Mouse (Mus musculus) kidney, adult 9 months (tissue): ENCODE data around the gene Magohb.
"Not testable (repeated sequence)": the region's sequence is repeated elsewhere in the genome, so short reads cannot be mapped to it uniquely, and the experiment has no call there.

Source experiments
- DNase-seq: peaks from one replicate; pipeline ENCODE4 v3.0.0; 2022

Magohb gene

DNA sequence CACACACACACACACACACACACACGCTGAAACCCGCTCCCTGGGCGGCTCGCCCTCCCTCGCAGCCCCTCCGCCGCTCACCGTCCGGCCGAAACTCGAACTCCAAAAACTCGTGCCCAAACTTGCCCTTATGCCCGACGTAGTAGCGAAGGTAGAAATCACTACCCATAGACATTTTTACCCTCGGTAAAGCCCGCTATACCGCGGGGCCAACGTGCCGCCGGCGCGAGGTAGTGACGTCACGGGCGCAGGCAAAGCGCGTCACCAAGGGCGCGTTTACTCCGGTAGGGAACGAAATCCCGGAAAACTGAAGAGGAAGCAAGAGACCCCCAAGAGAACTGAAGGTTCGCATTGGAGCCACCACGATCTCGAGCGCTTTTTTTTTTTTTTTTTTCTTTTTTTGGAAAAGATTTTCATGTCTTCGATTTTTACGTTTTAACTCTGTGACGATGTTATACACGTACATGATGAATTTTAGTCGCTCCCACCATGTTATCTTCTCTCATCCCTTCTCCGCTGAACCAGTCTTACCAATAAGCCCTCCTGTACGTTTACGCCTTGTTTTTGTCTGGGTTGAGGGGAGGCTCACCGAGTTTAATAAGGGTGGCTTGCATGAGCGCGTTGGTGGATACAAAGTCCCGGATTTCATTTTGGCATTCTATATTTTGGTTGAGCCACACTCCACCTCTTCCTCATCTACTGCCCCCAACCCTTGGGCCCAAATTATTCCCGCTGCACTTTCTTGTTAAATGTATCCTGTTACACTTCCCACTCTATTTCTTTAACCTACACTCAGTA is at the start of gene Magohb:
Gene Magohb (minus strand): TSS at position 254 of the 798 bp plus-strand sequence.
- peak; percentile 78 for DNase-seq

DNA sequence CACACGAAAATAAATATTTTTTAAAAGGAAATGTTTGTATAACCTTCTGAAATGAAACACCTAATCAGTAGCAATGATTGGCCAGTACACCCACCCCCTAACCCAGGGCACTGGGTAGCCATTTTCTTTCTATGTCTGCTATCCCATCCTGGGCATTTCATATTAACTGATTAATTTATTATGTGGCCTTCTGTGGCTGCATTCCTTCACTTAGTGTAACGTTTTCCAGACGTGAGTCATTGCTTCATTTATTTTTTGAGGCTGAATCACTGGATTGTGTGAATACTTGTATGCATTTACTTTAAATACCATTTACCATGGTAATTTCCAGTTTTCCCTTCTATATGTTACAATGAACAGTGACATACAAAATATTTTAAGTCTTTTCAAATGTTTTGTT is 47.0 kb upstream of the Magohb start:
- no peak for DNase-seq

DNA sequence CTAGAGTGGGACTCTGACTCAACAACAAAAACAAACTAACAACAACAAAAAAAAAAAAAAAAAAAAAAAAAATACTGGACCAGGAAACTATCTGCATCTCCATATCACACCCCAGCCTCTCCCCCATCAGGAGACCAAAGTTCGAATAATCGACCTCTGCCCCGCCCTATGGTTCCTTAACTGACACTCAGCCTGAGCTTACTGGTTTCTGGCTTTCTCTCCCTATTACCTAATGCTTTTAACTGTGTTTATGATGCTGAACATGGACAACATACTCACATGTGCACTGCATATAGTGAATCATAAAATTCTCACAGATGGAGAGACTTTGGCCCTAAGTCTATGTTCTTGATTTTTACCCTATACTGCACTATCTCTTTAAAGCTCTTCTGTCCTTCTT is 46.3 kb upstream of the Magohb start:
- DNase-seq = no peak

DNA sequence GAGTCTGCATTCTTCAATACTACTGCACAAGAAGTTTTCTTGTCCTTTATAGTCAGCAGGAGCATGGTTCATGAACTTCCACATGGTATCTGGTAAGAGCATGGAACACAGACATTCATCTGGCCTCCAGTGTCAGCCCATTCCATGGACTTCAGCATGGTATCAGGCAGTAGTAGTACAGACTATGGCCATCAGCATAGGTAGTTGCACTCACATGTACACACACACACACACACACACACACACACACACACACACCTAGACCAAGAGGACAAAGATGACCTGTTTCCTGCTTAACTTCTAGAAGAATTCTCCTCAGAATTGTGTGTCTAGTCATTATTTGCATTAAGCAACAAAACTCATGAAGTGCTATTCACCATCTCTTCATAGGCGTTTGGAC is 45.7 kb upstream of the Magohb start:
- no peak for DNase-seq

DNA sequence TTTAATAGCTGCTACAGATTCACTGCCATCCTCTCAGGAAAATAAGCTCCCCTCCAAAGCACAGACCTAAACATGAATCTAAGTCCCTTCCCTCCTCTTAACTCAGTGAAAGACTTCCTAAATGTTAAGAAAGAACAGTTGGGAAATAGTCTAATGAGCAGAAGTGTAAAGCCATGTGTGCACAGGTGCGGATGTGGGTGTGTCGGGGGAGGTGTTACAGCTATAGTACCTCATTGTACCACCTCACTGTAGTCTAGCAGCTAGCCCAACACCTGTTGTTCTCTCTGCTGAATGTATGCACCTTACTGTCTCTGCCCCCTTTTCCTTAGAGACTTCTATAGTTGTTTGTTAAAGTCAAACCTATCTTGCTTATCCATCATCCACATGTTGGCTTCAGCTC is 34.0 kb upstream of the Magohb start:
- DNase-seq = no peak

DNA sequence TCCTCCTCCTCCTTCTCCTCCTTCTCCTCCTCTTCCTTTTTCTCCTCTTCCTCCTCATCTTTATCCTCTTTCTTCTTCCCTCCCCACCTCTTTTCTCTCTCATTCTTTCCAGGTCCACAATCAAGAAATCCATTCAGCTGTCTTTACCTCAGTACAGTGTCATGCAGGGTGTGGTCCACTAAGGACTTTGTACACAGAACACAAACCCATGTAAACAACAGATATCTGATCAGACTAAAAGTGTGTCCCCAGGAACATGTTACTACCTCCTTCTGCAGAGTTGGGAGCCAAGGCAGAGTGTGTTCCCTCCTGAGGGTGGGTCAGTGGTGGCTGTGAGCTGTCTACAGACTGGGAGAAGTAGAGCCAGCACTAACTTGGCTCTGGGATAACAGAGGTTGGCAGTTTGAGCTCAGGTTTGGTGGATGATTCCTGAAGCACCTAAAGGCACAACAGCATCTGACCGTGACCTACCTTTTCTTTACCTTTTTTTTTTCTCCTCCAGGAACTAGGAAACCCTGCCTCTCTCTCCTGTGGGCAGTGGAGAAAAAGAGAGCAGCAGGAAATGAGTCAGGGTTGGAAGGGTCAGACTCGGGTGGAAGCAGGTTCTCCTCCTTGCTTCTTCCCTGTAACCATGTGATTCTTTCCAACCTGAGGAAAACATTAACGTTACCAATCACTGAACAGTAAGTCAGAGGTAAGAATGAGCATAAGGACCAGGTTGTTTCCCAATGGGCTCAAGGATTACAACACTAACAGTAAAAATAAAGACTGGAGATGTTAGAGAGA is 29.0 kb upstream of the Magohb start:
- no peak for DNase-seq

DNA sequence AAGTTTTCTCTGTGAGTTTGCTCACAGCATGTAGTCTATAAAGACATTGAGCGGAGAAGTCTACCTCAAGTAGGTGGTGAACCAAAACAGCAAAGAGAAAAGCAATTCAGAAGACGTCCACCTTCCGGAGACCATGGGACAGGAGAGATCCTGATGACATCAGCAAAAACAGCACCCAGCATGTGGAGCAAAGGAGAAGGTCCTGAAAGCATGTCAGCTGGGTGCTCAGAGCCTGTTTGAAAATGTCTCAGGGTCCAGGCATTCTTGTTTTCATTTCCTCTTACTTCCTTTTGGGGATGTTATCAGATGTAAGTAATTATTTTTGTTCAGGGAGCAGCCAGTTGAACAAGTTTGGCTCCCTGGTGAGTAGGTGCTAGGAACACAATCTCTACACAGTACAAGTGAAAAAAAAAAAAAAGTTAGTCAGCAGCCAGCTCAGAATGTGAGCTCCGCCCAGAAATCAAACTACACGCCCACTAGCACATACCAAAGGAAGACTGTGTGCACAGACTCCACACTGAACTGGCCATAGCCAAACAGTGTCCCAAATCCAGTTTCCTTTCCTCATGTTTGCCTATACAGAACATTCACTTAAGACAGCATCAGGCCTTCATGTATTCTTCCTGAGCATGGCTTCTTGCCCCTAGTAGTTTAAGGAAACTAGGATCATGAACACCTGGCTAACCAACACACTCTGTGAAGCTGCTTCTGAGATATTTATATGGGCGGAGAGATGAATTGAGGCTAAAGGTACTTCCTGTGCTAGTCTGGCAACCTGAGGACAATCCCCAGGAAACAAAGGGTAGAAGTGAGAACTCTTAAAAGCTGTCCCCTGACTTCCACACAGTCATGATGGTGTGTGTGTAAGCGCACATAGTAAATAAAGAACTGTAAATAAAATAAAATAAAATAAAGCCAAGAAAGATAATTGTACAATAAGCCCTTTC is 23.4 kb upstream of the Magohb start:
- no peak for DNase-seq

DNA sequence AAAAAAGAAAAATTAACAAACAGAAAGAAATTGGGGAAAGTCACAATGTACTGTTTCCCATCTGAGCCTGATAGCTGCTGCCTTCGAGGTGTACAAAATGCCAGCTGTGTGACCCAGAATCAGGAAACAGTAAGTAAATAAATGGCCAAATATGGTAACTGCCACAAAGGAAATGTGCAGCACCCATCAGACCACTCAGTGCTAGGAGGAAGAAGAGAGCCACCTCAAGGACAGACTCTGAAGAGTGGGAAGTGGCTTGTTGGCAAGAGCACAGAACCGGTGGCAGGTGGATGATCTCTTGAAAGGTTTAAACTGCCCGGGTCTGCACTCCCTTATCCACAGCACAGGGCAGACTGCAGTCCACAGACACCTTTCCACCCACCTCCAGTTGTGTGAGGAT is 15.0 kb upstream of the Magohb start:
- DNase-seq = no peak

DNA sequence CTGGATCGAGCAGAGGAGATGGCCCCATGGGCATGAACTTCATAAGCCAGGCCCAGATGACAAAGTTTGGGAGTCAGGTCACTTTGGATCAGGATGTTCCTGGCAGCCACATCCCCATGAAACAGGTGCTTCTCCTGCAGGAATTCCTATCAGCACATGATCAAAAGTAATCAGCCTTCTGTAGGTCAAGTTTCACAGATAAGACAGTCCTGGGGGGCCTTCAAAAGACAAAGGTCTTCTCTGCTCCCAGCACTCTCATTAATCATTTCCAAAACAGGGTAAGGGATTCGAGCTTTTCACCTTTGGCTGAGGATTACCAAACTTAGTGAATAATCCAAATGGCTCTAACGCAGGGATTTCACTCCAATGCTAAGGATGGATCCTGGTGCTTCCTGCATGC is 11.7 kb upstream of the Magohb start:
- DNase-seq = no peak

DNA sequence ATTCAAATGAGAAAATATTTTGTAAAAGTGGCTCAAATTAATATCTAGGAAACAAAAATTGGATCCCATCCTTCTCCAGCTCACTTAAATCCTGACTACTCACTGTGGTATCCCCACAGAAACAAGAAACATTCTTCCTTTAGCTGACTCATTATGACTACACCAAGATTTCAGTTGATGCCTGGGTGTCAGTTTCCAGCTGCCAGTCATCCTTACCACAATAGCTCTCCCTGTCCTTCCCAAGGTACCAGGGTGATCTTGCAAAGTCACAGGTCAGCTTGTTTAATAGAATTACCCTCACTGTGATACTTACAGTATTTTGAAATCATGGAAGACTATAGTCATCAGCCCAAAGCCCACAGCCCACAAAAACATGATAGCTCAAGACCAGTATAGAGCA is 5.5 kb upstream of the Magohb start:
- DNase-seq = no peak

DNA sequence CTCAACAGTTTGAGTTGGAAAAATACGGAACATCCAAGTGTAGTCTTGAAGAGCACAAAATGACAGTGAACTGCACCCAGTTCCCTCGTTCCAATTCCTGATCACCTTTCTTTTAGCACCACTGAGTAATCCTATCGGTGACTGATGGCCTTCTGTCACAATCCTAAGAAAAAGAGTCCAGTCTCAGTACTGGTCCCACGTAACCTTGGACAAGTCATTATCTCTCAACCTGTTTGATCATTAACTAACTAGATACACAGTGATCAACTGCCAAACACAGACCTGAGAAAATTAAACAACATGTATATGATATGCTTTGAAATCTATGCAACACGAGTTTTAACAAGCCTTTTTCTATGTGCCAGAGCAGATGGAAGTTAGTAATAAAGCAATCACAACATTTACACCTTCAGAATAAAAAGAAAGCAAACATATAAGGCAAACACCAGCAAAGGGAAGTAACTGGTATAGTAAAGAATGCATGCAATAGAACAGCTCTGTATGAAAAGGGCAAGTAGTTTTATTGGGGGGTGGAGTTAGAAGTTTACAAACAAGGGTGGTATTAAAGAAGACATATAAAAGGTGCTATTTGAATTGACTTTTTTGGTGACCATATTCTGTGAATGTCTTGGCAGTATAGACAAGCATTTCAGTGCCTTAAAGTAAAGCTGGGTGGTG is 1.5 kb upstream of the Magohb start:
- DNase-seq = no peak

DNA sequence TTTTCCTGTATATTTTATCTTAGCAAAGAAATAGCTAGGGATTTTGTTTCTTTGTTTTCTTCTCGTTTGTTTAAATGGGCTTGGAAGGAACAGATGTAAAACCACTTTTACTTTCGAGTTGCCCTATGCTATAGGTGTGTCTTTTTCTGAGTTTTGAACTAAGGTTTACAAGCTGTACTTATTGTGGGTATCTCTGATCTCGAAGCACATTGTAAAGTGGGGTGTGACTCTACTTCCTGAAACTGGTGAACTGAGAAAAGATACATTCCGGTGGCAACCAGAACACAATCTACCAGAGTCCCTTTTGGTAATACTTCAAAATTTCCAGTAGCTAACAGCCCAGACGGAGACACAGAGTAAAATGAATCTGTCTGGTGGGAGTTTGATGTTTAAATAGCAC is 872 bp upstream of the Magohb start:
- no peak for DNase-seq

DNA sequence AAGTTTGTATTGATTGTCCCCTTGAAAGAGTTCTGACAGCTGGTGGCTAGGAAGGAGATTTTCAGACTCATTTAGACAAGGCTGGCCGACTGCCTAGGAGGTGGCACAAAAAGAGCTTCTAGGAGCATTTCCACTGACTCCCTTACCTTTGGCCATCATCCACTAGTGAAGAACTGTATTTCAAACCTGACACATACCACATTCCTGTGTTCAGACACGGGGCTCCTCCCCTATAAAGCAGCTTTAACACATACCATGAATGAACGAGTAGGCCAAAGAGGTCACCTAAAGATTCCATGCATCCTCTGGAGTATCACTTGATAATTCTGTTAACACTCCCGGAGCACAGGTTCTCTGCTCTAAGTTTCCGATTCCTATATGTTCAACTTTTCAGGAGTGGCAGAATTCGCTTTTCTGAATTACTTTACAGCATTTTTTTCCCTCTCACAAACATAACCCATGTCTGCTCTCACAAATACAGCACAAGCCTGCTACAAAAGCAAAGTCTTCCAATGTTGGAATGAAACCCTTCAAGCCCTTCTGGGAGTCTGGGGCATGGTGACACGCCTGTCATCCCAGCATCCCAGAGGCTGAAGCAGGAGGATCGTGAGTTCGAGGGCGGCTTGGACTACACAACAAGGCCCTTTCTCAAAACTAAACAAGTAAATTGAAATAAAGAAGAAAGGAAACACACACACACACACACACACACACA is 611 bp downstream of the Magohb start:
- no peak for DNase-seq

DNA sequence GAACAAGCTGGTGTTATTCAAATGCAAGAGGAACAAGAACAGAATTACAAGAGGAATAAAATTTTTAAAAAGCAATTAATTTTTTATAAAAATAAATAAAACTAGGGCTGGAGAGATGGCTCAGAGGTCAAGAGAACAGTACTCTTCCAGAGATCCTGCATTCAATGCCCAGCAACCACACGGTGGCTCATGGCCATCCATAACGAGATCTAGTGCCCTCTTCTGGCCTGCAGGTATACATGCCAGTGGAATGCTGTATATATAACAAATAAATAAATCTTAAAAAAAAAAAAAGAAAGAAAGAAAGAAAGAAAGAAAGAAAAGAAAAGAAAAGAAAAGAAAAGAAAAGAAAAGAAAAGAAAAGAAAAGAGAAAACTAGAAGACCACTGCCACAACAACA is 2.6 kb downstream of the Magohb start:
- DNase-seq = peak; percentile 22

DNA sequence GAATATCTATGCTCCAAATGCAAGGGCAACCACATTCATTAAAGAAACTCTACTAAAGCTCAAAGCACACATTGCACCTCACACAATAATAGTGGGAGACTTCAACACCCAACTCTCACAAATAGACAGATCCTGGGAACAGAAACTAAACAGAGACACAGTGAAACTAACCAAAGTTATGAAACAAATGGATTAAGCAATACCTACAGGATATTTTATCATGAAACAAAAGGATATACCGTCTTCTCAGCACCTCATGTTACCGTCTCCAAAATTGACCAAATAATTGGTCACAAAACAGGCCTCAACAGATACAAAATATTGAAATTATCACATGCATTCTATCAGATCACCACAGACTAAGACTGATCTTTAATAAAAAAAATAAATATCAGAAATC is 14.9 kb downstream of the Magohb start:
- DNase-seq = not testable (repeated sequence)

DNA sequence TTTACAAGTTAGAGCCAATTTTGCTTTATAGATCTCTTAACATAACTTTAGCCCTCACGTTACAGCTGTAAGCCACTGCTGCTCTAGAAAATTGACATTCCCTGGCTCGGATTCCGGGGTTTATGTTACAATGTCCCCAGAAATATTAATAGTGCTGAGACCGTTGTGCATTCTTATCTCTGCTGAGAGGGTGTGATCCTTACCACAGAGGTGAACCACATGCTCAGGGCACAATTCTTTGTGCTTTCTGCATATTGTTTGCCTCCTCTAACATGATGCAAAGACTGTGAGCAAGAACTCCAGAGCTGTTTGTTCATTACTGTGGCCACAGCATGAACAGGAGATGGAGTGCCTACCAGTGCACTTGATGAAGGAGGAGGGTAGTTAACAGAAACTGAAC is 16.4 kb downstream of the Magohb start:
- no peak for DNase-seq

DNA sequence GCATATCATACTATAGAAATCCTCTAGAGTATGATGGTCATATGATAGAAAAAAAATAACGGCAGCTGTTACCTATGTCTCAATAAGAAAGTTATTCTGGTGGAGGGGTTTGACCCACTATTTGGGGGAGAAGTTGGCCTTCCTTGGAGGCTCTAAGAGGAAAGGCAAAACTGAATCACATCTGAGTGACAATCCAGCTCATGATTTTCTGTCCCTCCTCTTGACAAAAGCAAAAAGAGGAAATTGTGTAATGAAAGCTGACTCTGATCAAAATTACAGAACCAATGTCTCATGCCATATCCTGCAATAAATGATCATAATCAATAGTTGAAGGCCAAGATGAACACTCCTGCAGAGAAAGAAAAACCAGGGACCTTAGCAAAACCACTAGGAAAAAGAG is 20.7 kb downstream of the Magohb start:
- no peak for DNase-seq

DNA sequence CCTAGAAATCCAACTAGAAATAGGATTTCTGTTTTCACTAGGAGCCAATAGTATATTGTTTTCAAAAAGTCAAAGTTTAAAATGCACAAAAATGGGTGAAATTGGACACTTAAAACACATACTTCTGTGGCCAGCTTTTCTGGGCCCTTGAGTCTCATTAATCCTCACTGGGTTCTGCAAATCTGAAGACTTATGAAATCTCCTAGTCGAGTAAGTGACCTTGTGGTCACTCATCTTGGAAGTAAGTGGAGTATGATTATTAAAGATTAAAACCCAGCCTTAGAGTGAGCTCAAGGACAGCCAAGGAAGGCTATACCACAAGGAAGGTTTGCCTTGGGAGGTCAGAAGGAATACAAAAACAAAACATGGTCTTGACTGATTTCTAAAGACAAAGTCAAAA is 22.7 kb downstream of the Magohb start:
- DNase-seq = no peak

DNA sequence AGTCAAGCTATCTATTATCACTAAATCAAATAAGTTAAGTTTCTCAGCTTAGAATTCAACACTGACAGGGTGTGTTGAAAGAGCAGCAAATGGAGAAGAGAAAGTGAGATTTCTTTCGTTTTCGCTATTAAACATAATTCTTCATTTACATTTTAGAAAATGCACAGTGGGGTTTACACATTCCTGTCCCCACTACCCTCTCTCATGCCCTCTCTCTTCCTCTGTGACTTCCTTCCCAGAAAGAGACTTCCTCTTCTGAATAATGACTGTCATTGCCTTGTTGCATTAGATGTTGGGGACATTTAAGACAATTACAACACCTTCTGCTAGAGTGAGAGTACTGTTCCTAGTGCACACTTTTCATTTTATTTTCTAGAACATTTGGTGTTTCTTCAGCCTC is 23.4 kb downstream of the Magohb start:
- no peak for DNase-seq

DNA sequence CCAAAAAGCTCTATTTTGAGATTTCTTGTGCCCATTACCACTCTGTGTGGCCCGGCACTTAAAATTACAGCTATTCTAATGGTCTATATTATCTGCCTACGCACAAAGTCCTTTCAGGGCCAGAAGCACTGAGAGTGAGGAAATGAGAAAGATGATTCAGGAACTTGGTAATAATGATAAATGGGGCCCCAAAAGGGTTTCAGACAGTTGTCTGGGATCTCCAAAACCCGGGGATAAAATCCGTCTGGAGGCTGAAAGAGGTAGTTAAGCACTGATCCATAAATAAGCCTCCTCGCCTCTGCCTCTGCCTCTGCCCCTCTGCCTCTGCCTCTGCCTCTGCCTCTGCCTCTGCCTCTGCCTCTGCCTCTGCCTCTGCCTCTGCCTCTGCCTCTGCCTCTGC is 28.9 kb downstream of the Magohb start:
- DNase-seq = no peak

DNA sequence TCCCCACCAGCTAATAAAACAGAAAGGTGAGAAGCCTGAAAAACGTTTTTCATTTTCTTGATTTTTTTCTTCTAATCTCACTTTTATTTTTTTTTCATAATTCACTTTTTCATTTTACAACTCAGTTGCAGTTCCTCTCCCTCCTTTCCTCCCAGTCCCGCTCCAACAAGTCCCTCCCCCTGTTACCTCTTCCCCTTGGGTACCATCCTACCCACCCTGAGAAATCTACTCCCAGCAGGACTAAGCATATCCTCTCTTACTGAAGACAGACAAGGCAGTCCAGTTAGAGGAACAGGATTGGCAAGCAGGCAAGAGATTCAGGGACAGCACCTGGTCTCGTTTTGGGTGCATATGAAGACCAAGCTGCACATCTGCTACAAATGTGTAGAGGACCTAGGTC is 30.3 kb downstream of the Magohb start:
- no peak for DNase-seq

DNA sequence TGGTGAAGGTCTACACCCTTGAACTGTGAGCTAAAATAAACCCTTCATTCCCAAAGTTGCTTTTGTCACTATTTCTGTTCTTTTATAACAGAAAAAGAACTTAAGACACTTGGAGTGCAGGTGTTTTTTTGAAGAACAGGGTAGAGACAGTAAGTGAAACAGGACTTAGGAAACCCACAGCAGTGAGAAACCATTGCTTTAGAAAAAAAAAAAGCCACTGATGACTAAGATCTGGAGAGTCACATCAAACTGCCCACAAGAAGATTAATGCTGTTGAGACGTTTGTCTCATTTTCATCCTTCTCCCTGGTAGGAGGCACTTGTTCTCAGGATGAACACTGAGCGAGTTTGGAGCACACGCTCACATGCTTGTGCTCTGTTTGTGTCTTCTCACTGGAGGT is 31.0 kb downstream of the Magohb start:
- DNase-seq = no peak
